Mouse (Mus musculus) midbrain, embryonic 15.5 days (tissue): ENCODE data around the gene Tgfbr3. TPM values are rescaled to one million over a fixed set of nuclear protein-coding genes. Genes with fewer than 3 reads are reported as not detected.

Experiments used
- ATAC-seq: fragments of 200-750 bp; cut with Nextera tagmentation; replicated peaks from 2 replicates; pipeline ENCODE4 v1.8.0; 2017; ENCODE audit warnings: moderate TSS enrichment
- H3K27ac ChIP-seq: fragments of 300-500 bp; sonication (generic); 2 replicates; pipeline ENCODE4 v1.5.1; 2015; ENCODE audit warnings: mild to moderate bottlenecking, inconsistent platforms
- H3K27me3 ChIP-seq: fragments of 300-500 bp; sonication (generic); replicated peaks from 2 replicates; pipeline ENCODE4 v1.6.1; 2015; ENCODE audit warnings: inconsistent platforms
- H3K36me3 ChIP-seq: fragments of 300-500 bp; sonication (generic); replicated peaks from 2 replicates; pipeline ENCODE4 v1.6.1; 2015; ENCODE audit warnings: inconsistent platforms
- H3K4me1 ChIP-seq: fragments of 300-500 bp; sonication (generic); 2 replicates; pipeline ENCODE4 v1.6.1; 2015; ENCODE audit warnings: inconsistent platforms
- H3K4me2 ChIP-seq: fragments of 300-500 bp; sonication (generic); 2 replicates; pipeline ENCODE4 v1.6.1; 2015; ENCODE audit warnings: inconsistent platforms, mild to moderate bottlenecking, moderate library complexity
- H3K4me3 ChIP-seq: fragments of 300-500 bp; sonication (generic); 2 replicates; pipeline ENCODE4 v1.5.1; 2015; ENCODE audit warnings: mild to moderate bottlenecking, inconsistent platforms
- H3K9ac ChIP-seq: fragments of 300-500 bp; sonication (generic); 2 replicates; pipeline ENCODE4 v1.6.1; 2015; ENCODE audit warnings: mild to moderate bottlenecking, inconsistent platforms
- H3K9me3 ChIP-seq: fragments of 300-500 bp; sonication (generic); 2 replicates; pipeline ENCODE4 v1.6.1; 2016; ENCODE audit warnings: inconsistent platforms
- WGBS: fragments of 180-500 bp; shearing (Covaris S2); methylation state at CpG from one replicate; pipeline ENCODE4 v1.1.7; 2015; ENCODE audit warnings: mixed read lengths; 5-methylcytosine and 5-hydroxymethylcytosine counted together
- polyA plus RNA-seq: library from polyadenylated mRNA; unstranded; fragments of >200 nt; fragmentation: Nextera tagmentation; extraction: Ambion mirVana; gene quantifications from 2 replicates; pipeline ENCODE4 v1.2.1, GENCODE M21; 2015

The Tgfbr3 gene
- polyA plus RNA-seq, 1 experiment from 2014 or later: 6.5 TPM

DNA sequence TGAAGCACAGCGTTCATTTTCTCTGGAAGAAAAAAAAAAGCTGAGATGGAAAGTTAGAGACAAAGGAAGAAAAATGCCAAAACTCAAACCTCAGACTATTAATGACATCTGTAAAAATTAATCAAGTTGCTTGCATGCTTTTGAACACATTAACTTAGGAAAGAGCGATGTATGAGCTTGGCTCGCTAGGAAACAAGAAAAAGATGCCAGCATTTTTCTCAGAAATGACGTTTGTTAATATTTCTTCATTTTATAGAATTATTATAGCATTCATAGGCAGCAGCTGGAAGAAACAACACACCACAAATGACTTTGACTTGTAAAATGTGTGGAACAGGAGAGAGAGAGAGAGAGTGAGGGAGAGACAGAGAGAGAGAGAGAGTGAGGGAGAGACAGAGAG lies 187.7 kb downstream of the Tgfbr3 start:
- Histone ChIP-seq H3K4me3 (no peak overlapping the region), H3K4me1 (no peaks in the 10 kb centered on the region), H3K9me3 (no peaks in the 10 kb centered on the region), H3K9ac (no peak overlapping the region), H3K36me3 (no peaks in the 10 kb centered on the region), H3K27me3 (no peaks in the 10 kb centered on the region), H3K27ac (no peak overlapping the region), H3K4me2 (no peak overlapping the region)
- 81% methylated on average over 4 of the region's 4 CpGs for WGBS
- no peak for ATAC-seq

DNA sequence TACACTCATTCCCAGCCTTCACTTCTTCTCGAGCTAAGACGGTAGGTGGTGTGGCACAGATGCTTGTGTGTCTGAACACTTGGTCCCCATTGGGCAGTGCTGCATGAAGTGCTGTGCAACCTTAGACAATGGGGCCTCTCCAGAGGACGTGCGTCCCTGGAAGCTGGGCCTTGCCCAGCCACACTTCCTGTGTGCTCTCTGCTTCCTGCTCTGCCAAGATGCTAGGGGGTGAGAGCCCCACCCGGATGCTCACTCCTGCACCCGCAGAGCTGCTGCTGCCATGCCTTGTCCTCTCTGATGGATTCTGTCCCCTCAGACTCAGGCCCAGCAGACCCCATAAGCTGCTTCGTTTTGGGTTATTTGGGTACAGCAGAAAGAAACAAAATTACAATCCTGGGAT lies 188.3 kb downstream of the Tgfbr3 start:
- Histone ChIP-seq H3K27me3 (no peaks in the 10 kb centered on the region), H3K9me3 (no peaks in the 10 kb centered on the region), H3K4me3 (no peak overlapping the region), H3K4me2 (no peak overlapping the region), H3K9ac (no peak overlapping the region), H3K4me1 (no peaks in the 10 kb centered on the region), H3K36me3 (no peaks in the 10 kb centered on the region), H3K27ac (no peak overlapping the region)
- ATAC-seq: no peak
- 77% methylated on average over 7 of the region's 7 CpGs for WGBS

DNA sequence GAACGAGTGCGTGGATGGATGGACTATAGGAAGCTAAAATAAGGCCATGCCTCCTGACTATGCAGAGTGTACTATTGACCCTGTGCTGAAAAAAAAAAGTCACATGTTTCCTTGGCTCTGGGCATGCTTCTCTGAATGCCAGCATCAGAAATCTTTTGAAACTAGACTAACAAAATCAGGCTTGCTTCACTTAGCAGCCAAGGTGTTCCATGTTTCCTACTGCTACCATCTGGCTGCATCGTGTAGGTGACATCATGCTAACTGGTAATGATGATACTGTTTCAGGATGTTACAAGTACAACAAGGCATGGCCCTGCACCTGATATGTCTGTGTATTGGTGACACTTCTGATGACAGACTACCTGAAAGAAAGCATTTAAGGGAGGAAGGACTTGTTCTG lies 189.8 kb downstream of the Tgfbr3 start:
- Histone ChIP-seq H3K4me2 (no peak overlapping the region), H3K4me1 (no peaks in the 10 kb centered on the region), H3K36me3 (no peaks in the 10 kb centered on the region), H3K27ac (no peak overlapping the region), H3K9ac (no peak overlapping the region), H3K27me3 (no peaks in the 10 kb centered on the region), H3K4me3 (no peak overlapping the region), H3K9me3 (no peaks in the 10 kb centered on the region)
- ATAC-seq: no peak
- WGBS: 93% methylated on average over 3 of the region's 3 CpGs

DNA sequence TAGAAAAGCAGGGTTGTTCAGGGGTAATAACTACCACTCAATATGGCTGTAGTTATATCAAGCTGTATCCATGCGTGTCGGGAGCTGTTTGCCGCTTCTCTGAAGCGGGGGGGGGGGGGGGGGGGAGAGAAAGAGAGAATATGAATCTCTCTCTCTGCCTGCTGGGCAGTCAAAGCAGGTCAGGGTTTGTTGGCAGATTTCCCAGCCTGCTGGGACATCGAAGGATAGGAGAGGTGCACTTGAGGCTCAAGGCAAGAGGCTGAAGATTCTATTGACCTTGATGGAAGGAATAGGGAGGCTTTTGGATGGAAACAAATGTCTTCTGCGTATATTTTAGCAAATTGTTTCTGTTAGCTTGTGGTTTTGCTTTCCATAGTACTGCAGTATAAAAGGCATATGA lies 190.4 kb downstream of the Tgfbr3 start:
- H3K27ac ChIP-seq: no peak overlapping the region
- H3K27me3 ChIP-seq: no peaks in the 10 kb centered on the region
- 52% methylated on average over 6 of the region's 6 CpGs for WGBS
- H3K9me3 ChIP-seq: no peaks in the 10 kb centered on the region
- H3K4me3 ChIP-seq: no peak overlapping the region
- no peak for ATAC-seq
- H3K9ac ChIP-seq: no peak overlapping the region
- peaks cover 3% of the 10 kb centered on the region; the same call in 1 of the 2 replicates for H3K4me1 ChIP-seq
- no peak overlapping the region for H3K4me2 ChIP-seq
- no peaks in the 10 kb centered on the region for H3K36me3 ChIP-seq

DNA sequence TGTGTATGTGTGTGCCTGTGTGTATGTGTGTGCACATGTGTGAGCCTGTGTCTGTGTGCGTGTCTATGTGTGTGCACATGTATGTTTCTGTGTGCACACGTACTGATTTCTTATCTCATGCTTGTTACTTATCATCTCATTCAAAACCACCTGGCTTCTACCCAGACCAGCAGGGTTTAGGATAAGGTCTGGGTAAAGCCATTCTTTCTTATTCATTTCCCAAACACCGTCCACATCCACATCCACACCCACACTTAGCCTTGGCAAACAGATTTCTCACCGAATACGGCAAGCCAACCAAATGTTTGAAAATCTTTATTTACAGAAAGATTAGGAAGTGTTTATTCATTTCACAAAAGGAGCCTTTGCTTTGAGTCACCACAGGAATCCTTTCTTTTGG lies 191.4 kb downstream of the Tgfbr3 start:
- Histone ChIP-seq H3K9me3 (no peaks in the 10 kb centered on the region), H3K9ac (no peak overlapping the region), H3K4me2 (no peak overlapping the region), H3K27ac (no peak overlapping the region), H3K27me3 (no peaks in the 10 kb centered on the region), H3K36me3 (no peaks in the 10 kb centered on the region), H3K4me3 (no peak overlapping the region), H3K4me1 (peaks cover 3% of the 10 kb centered on the region; the same call in 1 of the 2 replicates)
- WGBS: 69% methylated on average over 5 of the region's 5 CpGs
- no peak for ATAC-seq

DNA sequence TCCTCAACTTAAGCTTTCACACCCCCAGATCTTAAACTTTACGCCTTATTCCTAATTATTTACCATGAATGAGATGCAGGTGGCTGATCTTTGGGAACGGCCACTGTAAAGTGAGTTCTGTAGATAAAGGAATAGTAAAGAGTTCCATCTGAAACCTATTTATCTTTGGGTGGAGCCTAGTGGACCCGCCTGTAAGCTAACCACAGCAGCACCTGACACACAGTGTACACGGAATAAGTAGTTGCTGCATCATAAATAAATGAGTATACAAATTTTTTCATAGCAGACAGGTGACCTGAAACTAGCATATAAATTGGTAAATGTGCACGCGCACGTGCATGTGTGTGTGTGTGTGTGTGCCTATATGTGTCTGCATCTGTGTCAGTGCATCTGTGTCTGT lies 192.1 kb downstream of the Tgfbr3 start:
- Histone ChIP-seq H3K4me3 (no peak overlapping the region), H3K4me2 (no peak overlapping the region), H3K27ac (no peak overlapping the region), H3K36me3 (no peaks in the 10 kb centered on the region), H3K9me3 (no peaks in the 10 kb centered on the region), H3K9ac (no peak overlapping the region), H3K27me3 (no peaks in the 10 kb centered on the region), H3K4me1 (peaks cover 3% of the 10 kb centered on the region; the same call in 1 of the 2 replicates)
- WGBS: 91% methylated on average over 7 of the region's 7 CpGs
- ATAC-seq: no peak

DNA sequence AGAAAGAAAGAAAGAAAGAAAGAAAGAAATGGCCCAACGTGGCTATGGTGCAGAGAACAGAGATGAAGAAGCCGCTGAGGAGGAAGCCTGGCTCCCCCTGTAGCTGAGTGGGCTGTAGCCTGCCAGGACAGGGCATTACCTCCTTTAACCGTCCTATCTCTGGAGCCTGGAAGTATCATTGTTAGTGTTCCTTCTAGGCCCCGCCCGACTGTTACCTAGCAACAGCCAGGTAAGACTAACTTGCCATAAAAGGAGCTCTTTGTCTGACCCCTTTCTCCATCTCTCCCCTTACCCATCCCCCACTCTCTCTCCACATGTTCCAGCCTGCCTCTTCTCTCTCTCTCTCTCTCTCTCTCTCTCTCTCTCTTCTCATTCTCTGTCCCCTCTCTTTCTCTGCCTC lies 195.2 kb downstream of the Tgfbr3 start:
- Histone ChIP-seq H3K4me1 (peaks cover 3% of the 10 kb centered on the region; the same call in 1 of the 2 replicates), H3K27me3 (0 out of 2 replicates have a peak, but pooled peaks cover 4% of the 10 kb centered on the region), H3K27ac (no peak overlapping the region), H3K36me3 (no peaks in the 10 kb centered on the region), H3K4me3 (no peak overlapping the region), H3K9ac (no peak overlapping the region), H3K4me2 (no peak overlapping the region), H3K9me3 (no peaks in the 10 kb centered on the region)
- 28% methylated on average over 5 of the region's 5 CpGs for WGBS
- ATAC-seq: no peak; the same call in 1 of the 2 replicates

DNA sequence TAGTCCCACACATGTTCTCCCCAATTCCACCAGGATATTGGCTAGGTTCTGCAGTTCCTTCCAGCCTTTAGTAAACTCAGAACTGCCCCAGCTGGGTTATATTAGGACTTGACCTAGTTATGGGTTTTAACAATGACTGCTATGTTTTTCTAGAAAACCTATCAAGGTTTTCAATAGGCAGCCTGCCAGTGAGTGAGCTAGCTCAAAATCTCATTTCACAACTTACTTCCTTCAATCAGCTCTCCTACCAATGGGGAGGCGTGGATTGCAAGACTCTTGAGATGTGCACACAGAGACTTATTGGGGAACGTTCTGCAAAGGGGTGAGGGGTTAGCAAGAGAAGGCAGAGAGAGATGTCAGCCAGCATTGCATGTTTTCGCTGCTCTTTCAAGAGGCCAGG lies 196.2 kb downstream of the Tgfbr3 start:
- no peaks in the 10 kb centered on the region for H3K36me3 ChIP-seq
- no peak overlapping the region for H3K9ac ChIP-seq
- H3K9me3 ChIP-seq: no peaks in the 10 kb centered on the region
- 0 out of 2 replicates have a peak, but pooled peaks cover 7% of the 10 kb centered on the region for H3K27me3 ChIP-seq
- H3K27ac ChIP-seq: no peak overlapping the region
- WGBS: 88% methylated on average over 3 of the region's 3 CpGs
- ATAC-seq: no peak
- H3K4me3 ChIP-seq: no peak overlapping the region
- H3K4me2 ChIP-seq: no peak overlapping the region
- peaks cover 6% of the 10 kb centered on the region; the same call in 1 of the 2 replicates for H3K4me1 ChIP-seq

DNA sequence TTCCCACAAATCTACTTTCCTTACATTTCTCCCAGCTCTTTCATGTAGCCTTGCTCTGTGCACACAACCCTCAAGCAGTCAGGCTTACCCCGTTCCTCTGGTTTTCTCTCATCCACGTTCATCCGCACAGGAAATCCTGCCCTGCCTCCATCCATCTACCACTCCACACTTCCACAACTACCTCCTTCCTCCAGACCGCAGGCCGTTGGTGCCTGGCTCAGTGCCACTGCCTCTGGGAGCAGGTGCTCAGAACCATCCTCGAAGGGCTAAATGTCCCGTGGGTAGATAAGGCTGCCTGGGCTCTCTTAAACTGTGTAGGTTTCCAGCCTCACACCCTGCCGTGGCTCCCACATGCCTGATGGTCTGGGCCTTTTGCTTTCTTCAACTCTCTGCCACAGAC lies 197.3 kb downstream of the Tgfbr3 start:
- Histone ChIP-seq H3K4me3 (no peak overlapping the region), H3K9ac (no peak overlapping the region), H3K27ac (no peak overlapping the region), H3K27me3 (0 out of 2 replicates have a peak, but pooled peaks cover 7% of the 10 kb centered on the region), H3K4me1 (peaks cover 11% of the 10 kb centered on the region; the same call in 1 of the 2 replicates), H3K9me3 (no peaks in the 10 kb centered on the region), H3K36me3 (no peaks in the 10 kb centered on the region), H3K4me2 (no peak overlapping the region)
- no peak for ATAC-seq
- WGBS: 82% methylated on average over 8 of the region's 8 CpGs

DNA sequence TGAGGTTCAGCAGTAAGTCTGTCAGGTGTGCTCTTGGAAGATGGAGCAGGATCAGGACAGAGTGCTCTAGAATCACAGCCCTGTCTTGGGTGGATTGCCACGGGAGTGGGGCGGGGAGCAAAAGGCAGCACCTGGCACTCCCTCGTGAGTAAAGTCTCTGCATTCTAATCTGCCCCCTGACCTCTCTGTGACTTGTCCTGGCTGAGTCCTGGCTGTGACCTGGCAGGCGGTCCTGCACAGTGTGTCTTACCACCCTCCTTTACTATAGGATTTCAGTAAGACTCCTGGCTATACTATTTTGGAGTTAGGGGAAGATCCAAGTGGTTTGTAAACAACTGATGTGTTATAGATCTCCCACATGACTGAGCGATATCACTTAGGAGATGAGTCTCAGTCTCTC lies 199.5 kb downstream of the Tgfbr3 start:
- no peak overlapping the region for H3K9ac ChIP-seq
- no peaks in the 10 kb centered on the region for H3K9me3 ChIP-seq
- H3K36me3 ChIP-seq: no peaks in the 10 kb centered on the region
- H3K27me3 ChIP-seq: 0 out of 2 replicates have a peak, but pooled peaks cover 7% of the 10 kb centered on the region
- H3K4me3 ChIP-seq: no peak overlapping the region
- no peak overlapping the region for H3K4me2 ChIP-seq
- H3K27ac ChIP-seq: no peak overlapping the region
- peaks cover 11% of the 10 kb centered on the region; the same call in 1 of the 2 replicates for H3K4me1 ChIP-seq
- ATAC-seq: no peak
- 40% methylated on average over 5 of the region's 5 CpGs for WGBS

DNA sequence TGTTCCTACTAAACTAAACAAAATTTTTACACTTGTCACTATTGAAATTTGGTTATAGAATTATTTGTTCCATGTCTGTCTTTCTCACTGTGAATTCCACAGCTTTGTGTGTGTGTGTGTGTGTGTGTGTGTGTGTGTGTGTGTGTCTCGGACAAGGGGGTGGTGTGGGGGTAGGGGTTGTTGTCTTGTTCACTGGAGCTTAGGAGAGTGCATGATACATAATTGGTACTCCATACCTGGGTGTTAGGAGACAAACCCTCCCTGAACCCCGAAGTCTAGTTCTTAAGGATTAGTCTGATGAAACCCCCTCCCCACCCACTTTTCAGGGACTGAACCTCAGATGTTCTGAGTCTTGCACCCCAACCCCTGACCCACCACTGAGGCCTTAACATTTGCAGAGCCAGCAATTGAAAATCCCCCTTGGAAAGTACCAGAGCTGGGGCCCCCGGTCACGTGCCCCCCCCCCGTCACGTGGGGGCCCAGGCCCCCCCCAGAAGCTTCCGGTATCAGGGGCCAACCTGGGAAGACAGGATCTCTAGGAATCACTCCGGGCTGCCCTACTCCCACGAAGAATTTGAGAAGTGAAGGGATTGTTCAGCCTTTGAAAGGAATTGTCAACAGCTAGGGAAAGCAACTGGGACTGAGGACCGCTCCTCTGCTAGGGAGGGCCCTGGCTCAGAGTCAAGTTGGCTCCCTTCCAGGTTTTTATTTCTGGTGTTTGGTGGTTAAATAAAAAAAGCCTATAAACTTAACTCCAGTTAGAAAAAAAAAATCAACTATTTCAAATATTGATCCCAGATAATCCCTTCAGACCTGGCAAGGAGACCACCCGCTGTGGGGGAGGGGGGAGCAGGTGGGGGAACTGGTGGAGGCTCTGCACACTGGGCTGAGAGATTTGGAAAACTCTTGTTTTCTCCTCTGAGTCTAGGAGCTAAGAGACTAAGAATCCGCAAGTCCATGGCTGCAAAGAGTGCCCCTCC lies 201.3 kb downstream of the Tgfbr3 start:
- Histone ChIP-seq H3K9me3 (no peaks in the 10 kb centered on the region), H3K27me3 (0 out of 2 replicates have a peak, but pooled peaks cover 7% of the 10 kb centered on the region), H3K9ac (no peak overlapping the region), H3K4me1 (peaks cover 8% of the 10 kb centered on the region; the same call in 1 of the 2 replicates), H3K4me3 (no peak overlapping the region), H3K27ac (no peak overlapping the region), H3K4me2 (0 out of 2 replicates have a peak overlapping the region, but pooled peaks have one; percentile 5), H3K36me3 (no peaks in the 10 kb centered on the region)
- 0 out of 2 replicates have a peak, but pooled peaks have one; percentile 52 for ATAC-seq
- 15% methylated on average over 12 of the region's 12 CpGs for WGBS

DNA sequence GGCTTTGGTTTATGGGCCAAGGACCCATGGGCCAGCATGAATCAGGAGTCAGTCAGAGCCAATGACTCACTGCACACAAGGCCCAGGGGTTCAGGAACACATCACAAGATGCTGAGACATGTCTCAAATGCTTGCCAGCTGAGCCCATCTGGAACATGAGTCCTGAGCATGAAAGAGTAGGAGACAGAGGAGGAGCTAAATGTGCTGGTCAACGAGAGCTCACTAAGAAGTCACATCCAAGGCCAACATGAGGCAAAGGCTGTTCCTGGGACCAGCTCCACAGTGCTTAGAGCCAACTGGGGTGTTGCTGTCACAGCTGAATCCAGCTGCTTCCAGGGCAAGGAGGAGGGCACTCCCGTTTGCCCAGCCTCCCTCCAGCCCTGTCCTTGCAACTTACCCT lies 202.1 kb downstream of the Tgfbr3 start:
- no peak overlapping the region for H3K27ac ChIP-seq
- WGBS: 63% methylated on average over 2 of the region's 2 CpGs
- no peak overlapping the region for H3K4me2 ChIP-seq
- H3K9ac ChIP-seq: no peak overlapping the region
- no peaks in the 10 kb centered on the region for H3K36me3 ChIP-seq
- ATAC-seq: no peak
- no peaks in the 10 kb centered on the region for H3K9me3 ChIP-seq
- no peak overlapping the region for H3K4me3 ChIP-seq
- H3K4me1 ChIP-seq: peaks cover 8% of the 10 kb centered on the region; the same call in 1 of the 2 replicates
- H3K27me3 ChIP-seq: 0 out of 2 replicates have a peak, but pooled peaks cover 7% of the 10 kb centered on the region
